Mouse (Mus musculus) olfactory bulb, adult 2 months (tissue): Measurements from ENCODE around the gene Olfr470.

Source experiments
- CTCF ChIP-seq: fragments of 200-500 bp; IDR thresholded peaks from 2 replicates; pipeline ENCODE4 v1.5.1; 2012; ENCODE audit warnings: low read depth, mild to moderate bottlenecking, low read length, moderate library complexity; ENCODE audit not compliant: insufficient read depth
- POLR2A ChIP-seq: fragments of 200-500 bp; IDR thresholded peaks from 2 replicates; pipeline ENCODE4 v1.6.1; 2012; ENCODE audit warnings: mild to moderate bottlenecking, low read depth, low read length, moderate library complexity; ENCODE audit not compliant: insufficient read depth

- no peak for TF ChIP-seq CTCF
- TF ChIP-seq POLR2A = no peak
These were observed 45.2 kb downstream of the Olfr470 start for GRCm38 (mm10) chr7:107802138-107802537.
